Mouse (Mus musculus): Measurements from ENCODE around the gene Msantd1. TPM values are rescaled to one million over a fixed set of nuclear protein-coding genes. Genes with fewer than 3 reads are reported as not detected.

The Msantd1 gene
- polyA plus RNA-seq, 1 experiment from 2014 or later: 2.6 TPM

- peak; percentile 70 for DNase-seq (ENCODE audit: low spot score)
- Histone ChIP-seq H3K27ac (no peak overlapping the region), H3K27me3 (ENCODE audit: control insufficient read depth, insufficient read depth, low read length) (no peaks in the 10 kb centered on the region), H3K4me3 (replicated peaks; ENCODE audit: low read length) (no peak overlapping the region), H3K4me2 (replicated peaks) (no peak overlapping the region), H3K4me1 (replicated peaks; ENCODE audit: control insufficient read depth, insufficient read depth, low read length) (no peaks in the 10 kb centered on the region), H3K36me3 (replicated peaks; ENCODE audit: control insufficient read depth, insufficient read depth) (peaks cover 97% of the 10 kb centered on the region), H3K9me3 (ENCODE audit: control insufficient read depth, low read length) (no peaks in the 10 kb centered on the region), H3K9ac (no peak overlapping the region)
- 63% methylated on average over 5 of the region's 5 CpGs for WGBS
- ATAC-seq (ENCODE audit: low FRiP score): peak; percentile 65; the same call in 1 of the 2 replicates
Observed at GRCm38 (mm10) chr5:34902811-34903385, 4.9 kb upstream of the Msantd1 start.

DNA sequence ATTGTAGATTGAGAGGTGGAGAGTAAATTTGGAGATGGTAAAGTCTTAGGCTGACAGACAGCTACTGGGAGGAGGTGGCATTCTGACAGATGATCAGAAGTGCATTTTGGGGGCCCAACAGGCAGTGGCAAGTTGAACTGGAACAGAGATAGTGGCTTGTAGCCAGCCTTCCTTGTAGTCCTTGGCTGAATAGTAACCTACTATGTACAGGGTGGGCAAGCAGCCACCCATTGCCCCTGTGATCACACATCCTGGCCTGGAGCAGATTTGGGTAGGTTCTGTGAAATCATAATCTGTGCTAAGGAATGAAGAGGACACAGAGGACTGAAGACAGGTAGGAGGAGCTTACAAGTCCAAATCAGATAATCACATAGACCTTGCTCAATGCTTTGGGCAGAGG is 3.4 kb upstream of the Msantd1 start:
- H3K27ac ChIP-seq: no peak overlapping the region
- ATAC-seq (ENCODE audit: low FRiP score) (no peak), DNase-seq (ENCODE audit: low spot score) (no peak)
- H3K9ac ChIP-seq: no peak overlapping the region
- no peak overlapping the region for H3K4me2 ChIP-seq (replicated peaks)
- no peaks in the 10 kb centered on the region for H3K4me1 ChIP-seq (replicated peaks; ENCODE audit: control insufficient read depth, insufficient read depth, low read length)
- no peaks in the 10 kb centered on the region for H3K27me3 ChIP-seq (ENCODE audit: control insufficient read depth, insufficient read depth, low read length)
- H3K9me3 ChIP-seq (ENCODE audit: control insufficient read depth, low read length): no peaks in the 10 kb centered on the region
- no peak overlapping the region for H3K4me3 ChIP-seq (replicated peaks; ENCODE audit: low read length)
- H3K36me3 ChIP-seq (replicated peaks; ENCODE audit: control insufficient read depth, insufficient read depth): peaks cover 95% of the 10 kb centered on the region

- peaks cover 84% of the 10 kb centered on the region for H3K36me3 ChIP-seq (replicated peaks; ENCODE audit: control insufficient read depth, insufficient read depth)
- no peak for DNase-seq (ENCODE audit: low spot score)
- ATAC-seq (ENCODE audit: low FRiP score): no peak
Observed at GRCm38 (mm10) chr5:34907230-34907629, 582 bp upstream of the Msantd1 start.

DNA sequence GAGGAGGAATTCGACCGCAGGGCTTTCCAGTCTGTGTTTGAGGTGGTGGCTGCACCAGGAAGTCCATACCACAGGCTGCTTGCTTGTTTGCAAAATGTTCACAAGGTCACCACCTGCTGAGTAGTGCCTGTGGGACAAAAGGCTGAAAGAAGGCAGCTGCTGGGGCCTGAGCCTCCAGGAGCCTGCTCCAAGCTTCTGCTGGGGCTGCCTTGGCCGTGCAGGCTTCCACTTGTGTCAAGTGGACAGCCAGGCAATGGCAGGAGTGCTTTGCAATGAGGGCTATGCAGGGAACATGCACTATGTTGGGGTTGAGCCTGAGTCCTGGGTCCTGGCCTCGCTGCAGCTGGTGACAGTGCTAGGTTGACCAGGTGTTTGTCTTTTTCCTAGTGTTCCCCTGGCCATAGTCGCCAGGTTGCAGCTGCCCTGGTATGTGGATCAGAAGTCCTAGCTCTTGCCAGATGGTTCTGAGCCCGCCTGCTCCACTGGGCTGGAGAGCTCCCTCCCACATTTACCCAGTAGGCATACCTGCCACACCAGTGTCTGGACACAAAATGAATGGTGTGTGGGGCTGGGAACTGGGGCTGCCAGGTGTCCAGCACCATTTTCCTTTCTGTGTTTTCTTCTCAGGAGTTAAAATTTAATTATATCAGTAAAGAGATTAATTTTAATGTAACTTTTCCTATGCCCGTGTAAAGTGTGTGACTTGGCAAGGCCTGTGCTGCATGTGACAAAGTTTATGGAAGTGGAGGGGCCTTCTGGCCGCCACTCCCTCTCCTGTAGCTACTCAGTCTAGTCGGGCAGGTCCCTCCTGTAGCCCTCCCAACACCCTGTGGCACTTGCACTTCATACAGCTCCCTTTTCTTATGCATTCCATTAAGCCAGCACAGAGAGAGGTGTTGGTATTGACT is 1.2 kb downstream of the Msantd1 start:
- DNase-seq (ENCODE audit: low spot score): no peak
- no peak overlapping the region for H3K9ac ChIP-seq
- no peaks in the 10 kb centered on the region for H3K9me3 ChIP-seq (ENCODE audit: control insufficient read depth, low read length)
- no peaks in the 10 kb centered on the region for H3K27me3 ChIP-seq (ENCODE audit: control insufficient read depth, insufficient read depth, low read length)
- no peak overlapping the region for H3K4me2 ChIP-seq (replicated peaks)
- 81% methylated on average over 9 of the region's 9 CpGs for WGBS
- no peak overlapping the region for H3K4me3 ChIP-seq (replicated peaks; ENCODE audit: low read length)
- peaks cover 68% of the 10 kb centered on the region for H3K36me3 ChIP-seq (replicated peaks; ENCODE audit: control insufficient read depth, insufficient read depth)
- ATAC-seq (ENCODE audit: low FRiP score): no peak
- H3K4me1 ChIP-seq (replicated peaks; ENCODE audit: control insufficient read depth, insufficient read depth, low read length): no peaks in the 10 kb centered on the region
- no peak overlapping the region for H3K27ac ChIP-seq

More at GRCm38 (mm10) chr5:34907230-34907629, 582 bp upstream of the Msantd1 start:
- H3K9me3 ChIP-seq (ENCODE audit: control insufficient read depth, low read length): no peaks in the 10 kb centered on the region
- no peak overlapping the region for H3K4me2 ChIP-seq (replicated peaks)
- WGBS: 94% methylated on average over 4 of the region's 4 CpGs
- no peak overlapping the region for H3K27ac ChIP-seq
- no peak overlapping the region for H3K9ac ChIP-seq
- no peak overlapping the region for H3K4me3 ChIP-seq (replicated peaks; ENCODE audit: low read length)
- H3K27me3 ChIP-seq (ENCODE audit: control insufficient read depth, insufficient read depth, low read length): no peaks in the 10 kb centered on the region
- no peaks in the 10 kb centered on the region for H3K4me1 ChIP-seq (replicated peaks; ENCODE audit: control insufficient read depth, insufficient read depth, low read length)

DNA sequence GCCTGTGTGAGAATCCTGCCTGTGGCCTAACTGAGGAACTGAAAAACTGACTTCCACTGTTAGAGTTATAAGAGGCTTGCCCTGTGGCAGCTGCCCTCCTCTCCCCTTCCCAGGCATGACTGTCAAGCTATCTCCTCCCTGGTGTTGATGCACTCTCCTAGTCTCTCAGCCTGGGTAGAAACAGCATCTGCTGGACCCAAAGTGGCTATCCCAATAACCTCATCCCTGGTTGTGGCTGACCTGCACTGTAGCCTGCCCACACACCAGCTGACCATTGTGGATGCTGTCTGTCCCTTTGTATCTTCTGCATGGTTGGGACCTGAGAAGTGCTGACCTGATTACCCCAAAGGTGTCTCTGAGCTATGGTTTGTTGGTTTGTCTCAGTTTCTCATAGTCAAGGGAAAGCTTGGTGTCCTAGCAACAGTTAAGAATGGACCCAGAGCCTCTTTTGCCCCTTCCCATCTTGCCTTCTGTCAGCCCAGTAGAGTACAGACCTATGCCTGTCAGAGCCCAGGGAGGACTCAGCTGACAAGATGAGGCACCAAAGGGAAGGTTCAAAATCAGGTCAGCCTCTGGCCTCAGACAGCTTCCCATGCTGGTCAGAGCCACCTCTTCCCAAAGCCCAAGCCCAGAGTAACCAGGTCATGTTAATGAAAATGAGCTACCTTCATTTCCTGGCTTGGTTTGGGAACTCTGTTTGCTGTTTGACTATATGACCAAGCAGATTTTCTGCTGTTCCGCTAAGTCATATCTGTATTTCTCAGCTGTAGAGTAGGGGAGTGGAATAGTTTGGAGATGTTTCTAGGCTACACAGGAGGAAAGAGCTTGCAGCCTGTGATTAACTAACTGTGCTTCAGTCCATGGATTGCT is 2.1 kb downstream of the Msantd1 start:
- H3K9ac ChIP-seq: no peak overlapping the region
- WGBS: 100% methylated on average over 1 of the region's 1 CpGs
- H3K27me3 ChIP-seq (ENCODE audit: control insufficient read depth, insufficient read depth, low read length): no peaks in the 10 kb centered on the region
- peaks cover 60% of the 10 kb centered on the region for H3K36me3 ChIP-seq (replicated peaks; ENCODE audit: control insufficient read depth, insufficient read depth)
- no peaks in the 10 kb centered on the region for H3K9me3 ChIP-seq (ENCODE audit: control insufficient read depth, low read length)
- H3K4me1 ChIP-seq (replicated peaks; ENCODE audit: control insufficient read depth, insufficient read depth, low read length): no peaks in the 10 kb centered on the region
- H3K4me2 ChIP-seq (replicated peaks): no peak overlapping the region
- H3K4me3 ChIP-seq (replicated peaks; ENCODE audit: low read length): no peak overlapping the region
- no peak for DNase-seq (ENCODE audit: low spot score)
- H3K27ac ChIP-seq: no peak overlapping the region
- no peak for ATAC-seq (ENCODE audit: low FRiP score)

GRCm38 (mm10) chr5:34910504-34910815 is 2.6 kb downstream of the Msantd1 start:
- peaks cover 54% of the 10 kb centered on the region for H3K36me3 ChIP-seq (replicated peaks; ENCODE audit: control insufficient read depth, insufficient read depth)
- no peak overlapping the region for H3K27ac ChIP-seq
- ATAC-seq (ENCODE audit: low FRiP score): no peak
- no peak overlapping the region for H3K4me3 ChIP-seq (replicated peaks; ENCODE audit: low read length)
- H3K9ac ChIP-seq: no peak overlapping the region
- no peak overlapping the region for H3K4me2 ChIP-seq (replicated peaks)
- 84% methylated on average over 4 of the region's 4 CpGs for WGBS
- no peak for DNase-seq (ENCODE audit: low spot score)
- no peaks in the 10 kb centered on the region for H3K4me1 ChIP-seq (replicated peaks; ENCODE audit: control insufficient read depth, insufficient read depth, low read length)
- H3K27me3 ChIP-seq (ENCODE audit: control insufficient read depth, insufficient read depth, low read length): no peaks in the 10 kb centered on the region
- no peaks in the 10 kb centered on the region for H3K9me3 ChIP-seq (ENCODE audit: control insufficient read depth, low read length)

- Histone ChIP-seq H3K9me3 (ENCODE audit: control insufficient read depth, low read length) (no peaks in the 10 kb centered on the region), H3K9ac (no peak overlapping the region), H3K27me3 (ENCODE audit: control insufficient read depth, insufficient read depth, low read length) (no peaks in the 10 kb centered on the region), H3K36me3 (replicated peaks; ENCODE audit: control insufficient read depth, insufficient read depth) (peaks cover 7% of the 10 kb centered on the region), H3K4me3 (replicated peaks; ENCODE audit: low read length) (no peak overlapping the region), H3K4me1 (replicated peaks; ENCODE audit: control insufficient read depth, insufficient read depth, low read length) (peaks cover 10% of the 10 kb centered on the region), H3K4me2 (replicated peaks) (no peak overlapping the region), H3K27ac (no peak overlapping the region)
- DNase-seq (ENCODE audit: low spot score) (peak; percentile 82), ATAC-seq (ENCODE audit: low FRiP score) (peak; percentile 52; the same call in 1 of the 2 replicates)
- WGBS: 4% methylated on average over 1 of the region's 1 CpGs
Observed at GRCm38 (mm10) chr5:34915801-34916200, 8.0 kb downstream of the Msantd1 start.

- DNase-seq (ENCODE audit: low spot score): peak; percentile 63
- peak; percentile 35; the same call in 1 of the 2 replicates for ATAC-seq (ENCODE audit: low FRiP score)
- no peaks in the 10 kb centered on the region for H3K36me3 ChIP-seq (replicated peaks; ENCODE audit: control insufficient read depth, insufficient read depth)
- no peak overlapping the region for H3K27ac ChIP-seq
- H3K4me2 ChIP-seq (replicated peaks): no peak overlapping the region
- no peak overlapping the region for H3K4me3 ChIP-seq (replicated peaks; ENCODE audit: low read length)
- H3K9me3 ChIP-seq (ENCODE audit: control insufficient read depth, low read length): no peaks in the 10 kb centered on the region
- H3K4me1 ChIP-seq (replicated peaks; ENCODE audit: control insufficient read depth, insufficient read depth, low read length): peaks cover 10% of the 10 kb centered on the region
- H3K9ac ChIP-seq: peak overlapping the region; percentile 13; the same call in 1 of the 2 replicates
- 48% methylated on average over 10 of the region's 10 CpGs for WGBS
- H3K27me3 ChIP-seq (ENCODE audit: control insufficient read depth, insufficient read depth, low read length): no peaks in the 10 kb centered on the region
Observed at GRCm38 (mm10) chr5:34917234-34917655, 9.4 kb downstream of the Msantd1 start.

DNA sequence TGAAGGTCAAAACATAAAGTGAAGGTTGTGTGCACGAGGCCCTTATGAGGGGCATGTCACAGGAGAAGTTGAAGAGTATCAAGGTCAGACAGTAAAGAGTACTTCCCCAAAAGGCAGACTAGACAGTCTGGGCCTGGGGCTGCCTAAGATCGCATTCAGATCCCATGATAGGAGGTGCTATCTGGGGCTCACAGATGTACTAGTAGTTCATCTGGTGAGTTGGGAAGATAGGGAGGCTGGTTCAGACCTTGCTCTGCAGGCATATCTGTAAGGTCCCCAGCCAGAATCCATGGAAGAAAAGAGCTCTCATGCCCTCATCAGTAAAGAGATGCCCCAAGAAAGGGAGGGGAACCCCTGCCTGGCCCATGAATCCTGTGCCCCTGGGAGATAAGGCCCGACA is 11.0 kb downstream of the Msantd1 start:
- Histone ChIP-seq H3K4me1 (replicated peaks; ENCODE audit: control insufficient read depth, insufficient read depth, low read length) (peaks cover 10% of the 10 kb centered on the region), H3K4me2 (replicated peaks) (no peak overlapping the region), H3K9ac (no peak overlapping the region), H3K27me3 (ENCODE audit: control insufficient read depth, insufficient read depth, low read length) (no peaks in the 10 kb centered on the region), H3K36me3 (replicated peaks; ENCODE audit: control insufficient read depth, insufficient read depth) (peaks cover 8% of the 10 kb centered on the region; the same call in 1 of the 2 replicates), H3K9me3 (ENCODE audit: control insufficient read depth, low read length) (no peaks in the 10 kb centered on the region), H3K27ac (no peak overlapping the region), H3K4me3 (replicated peaks; ENCODE audit: low read length) (no peak overlapping the region)
- WGBS: 92% methylated on average over 3 of the region's 3 CpGs
- no peak for ATAC-seq (ENCODE audit: low FRiP score)
- no peak for DNase-seq (ENCODE audit: low spot score)
